Mouse (Mus musculus): ENCODE measurements around the gene Raph1.

DNA sequence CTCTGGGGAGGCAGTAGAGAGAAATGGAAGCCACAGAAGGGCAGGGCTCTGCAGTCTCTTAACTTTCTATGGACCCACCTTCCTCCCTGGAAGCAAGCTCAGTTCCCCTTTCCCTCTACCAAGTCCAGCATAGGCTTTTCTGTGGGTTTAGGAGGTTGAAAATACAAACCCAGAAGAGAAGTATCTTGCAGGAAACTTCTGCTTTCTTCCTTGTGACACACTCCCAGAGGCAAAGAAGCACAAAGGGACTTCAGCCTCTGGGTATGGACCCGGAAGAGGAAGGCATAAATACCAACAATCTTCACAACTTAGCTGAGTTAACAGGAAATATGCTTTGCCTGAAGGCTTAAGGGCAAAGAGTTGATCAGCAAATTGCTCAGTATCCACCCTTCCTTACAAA lies 13.0 kb upstream of the Raph1 start:
- TF ChIP-seq CTCF (IDR thresholded peaks at IDR 0.05; ENCODE audit: insufficient read depth, low read depth, low read length) (no peak), POLR2A (IDR thresholded peaks at IDR 0.05; ENCODE audit: insufficient read depth, low read depth, low read length) (no peak)

Data from olfactory bulb, adult 2 months (tissue).